Mouse (Mus musculus): ENCODE measurements around the gene Tbc1d1.

- no peak for TF ChIP-seq CTCF (IDR thresholded peaks at IDR 0.05; ENCODE audit: borderline replicate concordance, control insufficient read depth, extremely low read depth, insufficient read depth, low read length, poor library complexity)
- TF ChIP-seq POLR2A (IDR thresholded peaks at IDR 0.05; ENCODE audit: control insufficient read depth, extremely low read depth, insufficient read depth, low read length, poor library complexity): no peak
Measured at GRCm38 (mm10) chr5:64299508-64300324, 143.6 kb downstream of the Tbc1d1 start.
